Mouse (Mus musculus): ENCODE data around the gene Lnx1. TPM values are rescaled to one million over a fixed set of nuclear protein-coding genes. Genes with fewer than 3 reads are reported as not detected.
A peak's percentile ranks its signal among the peaks of the same experiment; 100 is the strongest.

Lnx1 gene
- 2.7 and 3.9 TPM in 2 replicates for polyA plus RNA-seq (2015; fragmentation: Nextera tagmentation; extraction: Ambion mirVana)

- Histone ChIP-seq H3K27me3 (no peaks in the 10 kb centered on the region), H3K27ac (replicated peaks) (no peak within 1 kb of the TSS), H3K4me3 (0 out of 2 replicates have a peak within 1 kb of the TSS, but pooled peaks have one; percentile 39), H3K4me2 (replicated peaks) (peak within 1 kb of the TSS; percentile 53), H3K36me3 (no peaks in the 10 kb centered on the region), H3K9me3 (no peaks in the 10 kb centered on the region), H3K9ac (replicated peaks) (no peak within 1 kb of the TSS), H3K4me1 (peaks cover 14% of the 10 kb centered on the region)
- 45% methylated on average over 11 of the region's 11 CpGs for WGBS
- no peak for ATAC-seq (replicated peaks)
These were observed at the start of gene Lnx1 for GRCm38 (mm10) chr5:74702766-74703165. Gene Lnx1, minus strand, starts transcription at chr5:74702912.

GRCm38 (mm10) chr5:74750501-74750900 lies 47.8 kb upstream of the Lnx1 start:
- Histone ChIP-seq H3K27ac (replicated peaks) (no peak overlapping the region), H3K27me3 (no peaks in the 10 kb centered on the region), H3K4me3 (no peak overlapping the region), H3K36me3 (no peaks in the 10 kb centered on the region), H3K4me2 (replicated peaks) (no peak overlapping the region), H3K9ac (replicated peaks) (no peak overlapping the region), H3K4me1 (no peaks in the 10 kb centered on the region), H3K9me3 (no peaks in the 10 kb centered on the region)
- ATAC-seq (replicated peaks): no peak
- WGBS: 95% methylated on average over 5 of the region's 5 CpGs

- Histone ChIP-seq H3K27ac (replicated peaks) (no peak overlapping the region), H3K9ac (replicated peaks) (no peak overlapping the region), H3K36me3 (no peaks in the 10 kb centered on the region), H3K4me2 (replicated peaks) (no peak overlapping the region), H3K4me1 (no peaks in the 10 kb centered on the region), H3K4me3 (no peak overlapping the region), H3K9me3 (no peaks in the 10 kb centered on the region), H3K27me3 (no peaks in the 10 kb centered on the region)
- ATAC-seq (replicated peaks): no peak
- WGBS: 87% methylated on average over 3 of the region's 3 CpGs
These were observed 44.8 kb upstream of the Lnx1 start for GRCm38 (mm10) chr5:74747476-74747875.

- no peak for ATAC-seq (replicated peaks)
- Histone ChIP-seq H3K27me3 (no peaks in the 10 kb centered on the region), H3K4me2 (replicated peaks) (no peak overlapping the region), H3K27ac (replicated peaks) (no peak overlapping the region), H3K9ac (replicated peaks) (no peak overlapping the region), H3K36me3 (no peaks in the 10 kb centered on the region), H3K4me3 (no peak overlapping the region), H3K4me1 (no peaks in the 10 kb centered on the region), H3K9me3 (no peaks in the 10 kb centered on the region)
- WGBS: 90% methylated on average over 9 of the region's 9 CpGs
These were observed 38.2 kb upstream of the Lnx1 start for GRCm38 (mm10) chr5:74740951-74741350.

DNA sequence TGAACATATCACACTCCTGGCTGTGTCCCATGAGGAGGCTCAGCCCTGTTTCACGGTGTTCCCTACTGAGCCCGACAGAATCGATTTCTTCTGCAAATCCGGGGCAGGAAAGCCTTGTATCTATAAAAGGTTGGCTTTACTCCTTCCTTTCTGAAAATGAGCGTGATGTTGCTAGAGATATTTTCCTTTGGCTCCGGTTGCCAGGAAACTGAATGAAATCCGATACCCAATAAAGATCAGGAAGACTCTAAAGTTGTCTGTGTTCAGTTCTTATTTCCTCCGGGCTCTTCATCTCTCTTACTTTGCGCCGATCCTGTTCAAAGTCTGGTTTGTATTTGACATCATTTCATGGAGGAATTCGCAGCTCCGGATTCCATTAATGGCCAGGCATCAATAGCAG lies 36.7 kb upstream of the Lnx1 start:
- Histone ChIP-seq H3K27me3 (no peaks in the 10 kb centered on the region), H3K4me3 (no peak overlapping the region)
- ATAC-seq (replicated peaks): no peak

DNA sequence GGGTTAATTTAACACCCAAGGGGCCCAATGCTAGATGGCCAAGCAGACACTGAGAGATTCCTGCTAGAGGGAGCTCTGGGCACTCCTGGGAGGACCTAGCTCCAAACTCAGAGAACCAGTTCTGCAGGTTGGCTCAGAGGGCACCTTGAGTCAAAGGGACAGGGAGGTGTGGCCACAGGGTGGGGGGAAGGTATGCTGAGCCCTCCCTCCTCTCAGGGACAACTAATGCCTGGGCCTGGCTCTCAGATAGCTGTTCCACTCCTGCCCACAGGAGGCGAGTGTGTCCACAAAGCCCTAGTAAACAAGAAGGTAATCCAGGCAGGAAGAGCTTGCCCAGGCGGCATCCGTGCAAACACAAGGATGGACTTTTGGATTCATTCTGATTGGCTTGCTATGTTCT lies 35.6 kb upstream of the Lnx1 start:
- no peak for ATAC-seq (replicated peaks)
- Histone ChIP-seq H3K4me1 (no peaks in the 10 kb centered on the region), H3K9me3 (no peaks in the 10 kb centered on the region), H3K27ac (replicated peaks) (no peak overlapping the region), H3K9ac (replicated peaks) (no peak overlapping the region), H3K4me2 (replicated peaks) (no peak overlapping the region), H3K4me3 (no peak overlapping the region), H3K36me3 (no peaks in the 10 kb centered on the region), H3K27me3 (no peaks in the 10 kb centered on the region)
- 68% methylated on average over 3 of the region's 3 CpGs for WGBS

More for the DNA sequence above, 36.7 kb upstream of the Lnx1 start:
- no peak overlapping the region for H3K9ac ChIP-seq (replicated peaks)
- no peaks in the 10 kb centered on the region for H3K9me3 ChIP-seq
- no peaks in the 10 kb centered on the region for H3K4me1 ChIP-seq
- H3K27ac ChIP-seq (replicated peaks): no peak overlapping the region
- no peaks in the 10 kb centered on the region for H3K36me3 ChIP-seq
- H3K4me2 ChIP-seq (replicated peaks): no peak overlapping the region
- WGBS: 79% methylated on average over 12 of the region's 12 CpGs

- Histone ChIP-seq H3K27ac (replicated peaks) (no peak overlapping the region), H3K4me3 (no peak overlapping the region), H3K4me2 (replicated peaks) (no peak overlapping the region), H3K9ac (replicated peaks) (no peak overlapping the region), H3K36me3 (no peaks in the 10 kb centered on the region), H3K4me1 (no peaks in the 10 kb centered on the region), H3K9me3 (no peaks in the 10 kb centered on the region), H3K27me3 (no peaks in the 10 kb centered on the region)
- WGBS: 35% methylated on average over 7 of the region's 7 CpGs
- ATAC-seq (replicated peaks): no peak
These were observed 31.3 kb upstream of the Lnx1 start for GRCm38 (mm10) chr5:74733885-74734558.

- H3K4me1 ChIP-seq: no peaks in the 10 kb centered on the region
- no peak overlapping the region for H3K4me3 ChIP-seq
- no peak overlapping the region for H3K4me2 ChIP-seq (replicated peaks)
- H3K9me3 ChIP-seq: no peaks in the 10 kb centered on the region
- 52% methylated on average over 8 of the region's 8 CpGs for WGBS
- H3K9ac ChIP-seq (replicated peaks): no peak overlapping the region
- no peaks in the 10 kb centered on the region for H3K36me3 ChIP-seq
- no peak overlapping the region for H3K27ac ChIP-seq (replicated peaks)
- no peaks in the 10 kb centered on the region for H3K27me3 ChIP-seq
- no peak for ATAC-seq (replicated peaks)
These were observed 29.9 kb upstream of the Lnx1 start for GRCm38 (mm10) chr5:74732613-74733012.

- no peaks in the 10 kb centered on the region for H3K27me3 ChIP-seq
- no peak overlapping the region for H3K9ac ChIP-seq (replicated peaks)
- no peak overlapping the region for H3K4me3 ChIP-seq
- no peak overlapping the region for H3K4me2 ChIP-seq (replicated peaks)
- no peaks in the 10 kb centered on the region for H3K4me1 ChIP-seq
- H3K9me3 ChIP-seq: no peaks in the 10 kb centered on the region
- H3K27ac ChIP-seq (replicated peaks): no peak overlapping the region
- H3K36me3 ChIP-seq: no peaks in the 10 kb centered on the region
- WGBS: 88% methylated on average over 5 of the region's 5 CpGs
- ATAC-seq (replicated peaks): no peak
These were observed 27.9 kb upstream of the Lnx1 start for GRCm38 (mm10) chr5:74730601-74731000.

- Histone ChIP-seq H3K4me2 (replicated peaks) (no peak overlapping the region), H3K27ac (replicated peaks) (no peak overlapping the region), H3K4me3 (no peak overlapping the region), H3K27me3 (no peaks in the 10 kb centered on the region), H3K4me1 (no peaks in the 10 kb centered on the region), H3K36me3 (no peaks in the 10 kb centered on the region), H3K9ac (replicated peaks) (no peak overlapping the region), H3K9me3 (0 out of 2 replicates have a peak, but pooled peaks cover under 1% of the 10 kb centered on the region)
- WGBS: 90% methylated on average over 6 of the region's 6 CpGs
- no peak for ATAC-seq (replicated peaks)
These were observed 26.9 kb upstream of the Lnx1 start for GRCm38 (mm10) chr5:74729567-74729966.

GRCm38 (mm10) chr5:74728186-74728585 lies 25.5 kb upstream of the Lnx1 start:
- no peak overlapping the region for H3K4me3 ChIP-seq
- H3K4me1 ChIP-seq: no peaks in the 10 kb centered on the region
- H3K9ac ChIP-seq (replicated peaks): no peak overlapping the region
- ATAC-seq (replicated peaks): no peak
- 79% methylated on average over 6 of the region's 6 CpGs for WGBS
- 0 out of 2 replicates have a peak, but pooled peaks cover 3% of the 10 kb centered on the region for H3K9me3 ChIP-seq
- no peak overlapping the region for H3K4me2 ChIP-seq (replicated peaks)
- H3K27me3 ChIP-seq: no peaks in the 10 kb centered on the region
- H3K36me3 ChIP-seq: no peaks in the 10 kb centered on the region
- H3K27ac ChIP-seq (replicated peaks): no peak overlapping the region

- H3K4me1 ChIP-seq: no peaks in the 10 kb centered on the region
- no peak overlapping the region for H3K9ac ChIP-seq (replicated peaks)
- H3K4me2 ChIP-seq (replicated peaks): no peak overlapping the region
- no peak overlapping the region for H3K4me3 ChIP-seq
- ATAC-seq (replicated peaks): no peak
- H3K27ac ChIP-seq (replicated peaks): no peak overlapping the region
- no peaks in the 10 kb centered on the region for H3K27me3 ChIP-seq
- 62% methylated on average over 8 of the region's 8 CpGs for WGBS
- 0 out of 2 replicates have a peak, but pooled peaks cover 3% of the 10 kb centered on the region for H3K9me3 ChIP-seq
- H3K36me3 ChIP-seq: no peaks in the 10 kb centered on the region
These were observed 24.6 kb upstream of the Lnx1 start for GRCm38 (mm10) chr5:74727319-74727718.

GRCm38 (mm10) chr5:74725541-74725940 lies 22.8 kb upstream of the Lnx1 start:
- Histone ChIP-seq H3K27me3 (no peaks in the 10 kb centered on the region), H3K36me3 (no peaks in the 10 kb centered on the region), H3K9me3 (0 out of 2 replicates have a peak, but pooled peaks cover 3% of the 10 kb centered on the region), H3K4me3 (no peak overlapping the region), H3K27ac (replicated peaks) (no peak overlapping the region), H3K9ac (replicated peaks) (no peak overlapping the region), H3K4me1 (peaks cover 14% of the 10 kb centered on the region), H3K4me2 (replicated peaks) (no peak overlapping the region)
- 31% methylated on average over 4 of the region's 4 CpGs for whole genome bisulfite sequencing
- no peak for ATAC-seq (replicated peaks)
